Mouse (Mus musculus) layer of hippocampus, adult 2 months (tissue): ENCODE results near the gene Bcar3. TPM values are rescaled to one million over a fixed set of nuclear protein-coding genes. Genes with fewer than 3 reads are reported as not detected.

ENCODE experiments used
- DNase-seq, 2 experiments: peaks; one replicate each; pipeline ENCODE4 v3.0.0; 2022; ENCODE audit warnings: low spot score in 2 of 2
- H3K27ac ChIP-seq: fragments of 200-600 bp; 2 replicates; pipeline ENCODE4 v1.8.1; 2022
- H3K4me3 ChIP-seq: fragments of 200-600 bp; 2 replicates; pipeline ENCODE4 v1.8.1; 2022; ENCODE audit warnings: mild to moderate bottlenecking
- CTCF ChIP-seq: fragments of 200-600 bp; conservative IDR thresholded peaks from 2 replicates; pipeline ENCODE4 v1.8.1; 2022; ENCODE audit warnings: antibody characterized with exemption, mild to moderate bottlenecking, moderate library complexity
- total RNA-seq, 2 experiments: library from RNA; stranded (reverse); gene quantifications; 2 replicates each; pipeline ENCODE4 v1.2.3; 2021

Bcar3 gene
- total RNA-seq, 2 experiments from 2014 or later, result 9.4 to 10.0 TPM

GRCm38 (mm10) chr3:122406416-122406815, 112.5 kb downstream of the Bcar3 start:
- Histone ChIP-seq H3K4me3 (no peak overlapping the region), H3K27ac (no peak overlapping the region)
- no peak for DNase-seq
- TF ChIP-seq CTCF, result no peak

DNA sequence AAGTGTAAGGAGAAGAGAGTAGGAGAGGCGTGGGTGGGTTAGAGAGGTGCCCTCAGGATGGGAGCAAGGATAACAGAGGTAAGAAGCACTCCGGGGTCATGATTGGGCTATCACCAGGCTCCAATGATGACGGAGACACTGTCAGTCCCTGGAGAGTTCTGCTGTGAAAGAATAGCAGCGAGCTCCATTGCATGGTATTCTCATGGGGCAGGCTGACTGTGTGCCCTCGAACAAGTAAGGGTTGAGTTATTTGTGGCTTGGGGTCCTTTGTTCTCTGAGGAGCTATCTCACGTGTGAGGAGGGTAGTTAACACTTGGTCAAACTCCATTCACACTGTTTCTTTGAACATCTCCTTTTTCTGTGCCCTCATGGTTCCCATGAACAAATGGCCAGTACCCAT, 113.8 kb downstream of the Bcar3 start:
- Histone ChIP-seq H3K4me3 (no peak overlapping the region), H3K27ac (no peak overlapping the region)
- no peak for DNase-seq
- no peak for TF ChIP-seq CTCF

- no peak for TF ChIP-seq CTCF
- no peak overlapping the region for H3K27ac ChIP-seq
- no peak overlapping the region for H3K4me3 ChIP-seq
- no peak for DNase-seq
These were observed 114.9 kb downstream of the Bcar3 start for GRCm38 (mm10) chr3:122408798-122409311.

GRCm38 (mm10) chr3:122411590-122411989, 117.7 kb downstream of the Bcar3 start:
- Histone ChIP-seq H3K27ac (no peak overlapping the region), H3K4me3 (no peak overlapping the region)
- DNase-seq, result no peak
- no peak for TF ChIP-seq CTCF

DNA sequence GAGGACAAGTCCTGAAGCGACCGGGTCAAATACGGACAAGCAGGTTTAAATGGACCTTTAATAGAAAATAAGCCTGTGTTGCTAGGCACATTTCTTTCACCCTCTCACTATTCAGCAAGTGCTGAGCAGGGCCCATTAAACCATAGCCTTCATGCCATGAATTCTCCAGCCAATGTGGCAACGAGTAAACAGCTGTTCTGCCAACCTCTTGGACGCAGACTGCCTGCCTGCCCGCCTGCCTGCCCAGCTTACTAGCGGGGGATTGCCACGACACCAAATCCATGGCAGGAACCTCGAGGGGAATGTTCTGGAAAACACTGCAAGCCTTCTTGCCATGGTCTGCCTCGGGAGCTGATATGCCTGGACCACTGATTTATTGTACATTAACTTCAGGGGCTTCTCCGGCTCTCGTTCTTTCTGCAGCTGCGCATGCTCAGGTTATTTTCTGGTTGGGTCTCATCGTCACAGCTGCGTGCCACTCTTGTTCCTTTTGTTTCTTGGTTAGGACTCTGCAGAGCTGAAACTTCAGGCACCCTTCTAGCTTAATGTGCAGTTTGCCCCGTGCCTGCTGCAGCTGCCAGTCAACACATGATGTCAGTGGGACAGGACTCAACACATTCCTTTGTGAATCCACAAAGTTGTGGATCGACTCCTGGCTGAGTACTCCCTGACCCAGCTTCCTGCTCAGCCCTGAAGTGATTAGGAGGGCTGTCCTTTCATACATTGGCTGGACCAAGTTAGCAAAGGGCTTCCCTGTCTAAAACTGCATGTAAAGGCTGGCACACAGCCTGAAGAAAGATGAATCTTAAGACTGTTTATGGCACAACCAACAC, 120.0 kb downstream of the Bcar3 start:
- Histone ChIP-seq H3K27ac (peak overlapping the region; percentile 33; the same call in 1 of the 2 replicates), H3K4me3 (peak overlapping the region; percentile 17; the same call in 1 of the 2 replicates)
- TF ChIP-seq CTCF, result no peak
- peak; percentile 17 to 52 for DNase-seq

DNA sequence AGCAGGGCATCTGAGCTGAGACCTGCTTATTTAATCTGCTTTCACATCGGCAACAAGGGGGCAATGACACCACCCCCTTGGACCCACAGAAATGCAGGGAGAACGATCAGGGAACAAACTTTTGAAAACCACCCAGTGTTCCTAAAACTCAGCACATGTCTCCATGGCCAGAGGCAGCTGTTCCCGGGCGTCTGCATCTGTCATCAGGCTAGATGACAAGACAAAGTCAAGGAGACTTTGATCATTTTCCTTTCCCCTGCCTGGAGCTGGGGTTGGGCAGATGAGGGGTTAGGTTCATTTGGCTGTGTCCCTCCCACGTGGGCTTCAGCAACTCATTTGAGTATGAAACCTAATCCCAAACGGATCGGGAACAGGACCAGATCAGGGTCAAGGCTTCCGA, 120.9 kb downstream of the Bcar3 start:
- Histone ChIP-seq H3K4me3 (no peak overlapping the region), H3K27ac (no peak overlapping the region)
- no peak for DNase-seq
- no peak for TF ChIP-seq CTCF

- Histone ChIP-seq H3K4me3 (no peak overlapping the region), H3K27ac (no peak overlapping the region)
- TF ChIP-seq CTCF, result no peak
- no peak for DNase-seq
These were observed 123.5 kb downstream of the Bcar3 start for GRCm38 (mm10) chr3:122417466-122417865.

DNA sequence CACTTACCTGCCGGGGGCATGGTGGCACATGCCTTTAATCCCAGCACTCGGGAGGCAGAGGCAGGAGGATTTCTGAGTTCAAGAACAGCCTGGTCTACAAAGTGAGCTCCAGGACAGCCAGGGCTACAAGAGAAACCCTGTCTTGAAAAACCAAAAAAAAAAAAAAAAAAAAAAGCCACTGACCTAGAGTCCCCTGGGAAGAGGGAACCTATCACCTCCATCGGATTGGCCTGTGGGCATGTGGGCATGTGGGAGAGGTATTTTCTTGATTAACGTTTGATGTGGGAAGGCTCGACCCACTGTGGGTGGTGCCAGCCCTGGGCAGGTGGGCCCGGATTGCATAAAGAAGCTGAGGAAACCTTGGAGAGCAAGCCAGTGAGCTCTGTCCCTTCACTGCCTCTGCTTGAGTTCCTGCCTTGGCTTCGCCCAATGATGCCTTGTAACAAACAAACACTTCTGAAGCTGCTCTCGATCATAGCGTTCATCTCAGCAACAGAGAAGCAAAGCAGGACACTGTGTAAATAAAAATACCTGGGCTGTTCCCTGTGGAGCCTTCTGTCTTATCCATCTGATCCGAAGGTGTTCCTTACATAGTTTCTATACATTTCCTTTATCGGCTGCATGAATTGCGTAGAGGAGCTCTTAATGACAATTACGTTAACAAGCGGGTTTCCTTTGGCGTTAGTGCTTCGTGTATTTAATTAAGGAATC, 124.8 kb downstream of the Bcar3 start:
- Histone ChIP-seq H3K4me3 (no peak overlapping the region; the same call in 1 of the 2 replicates), H3K27ac (no peak overlapping the region)
- no peak for DNase-seq
- no peak for TF ChIP-seq CTCF

DNA sequence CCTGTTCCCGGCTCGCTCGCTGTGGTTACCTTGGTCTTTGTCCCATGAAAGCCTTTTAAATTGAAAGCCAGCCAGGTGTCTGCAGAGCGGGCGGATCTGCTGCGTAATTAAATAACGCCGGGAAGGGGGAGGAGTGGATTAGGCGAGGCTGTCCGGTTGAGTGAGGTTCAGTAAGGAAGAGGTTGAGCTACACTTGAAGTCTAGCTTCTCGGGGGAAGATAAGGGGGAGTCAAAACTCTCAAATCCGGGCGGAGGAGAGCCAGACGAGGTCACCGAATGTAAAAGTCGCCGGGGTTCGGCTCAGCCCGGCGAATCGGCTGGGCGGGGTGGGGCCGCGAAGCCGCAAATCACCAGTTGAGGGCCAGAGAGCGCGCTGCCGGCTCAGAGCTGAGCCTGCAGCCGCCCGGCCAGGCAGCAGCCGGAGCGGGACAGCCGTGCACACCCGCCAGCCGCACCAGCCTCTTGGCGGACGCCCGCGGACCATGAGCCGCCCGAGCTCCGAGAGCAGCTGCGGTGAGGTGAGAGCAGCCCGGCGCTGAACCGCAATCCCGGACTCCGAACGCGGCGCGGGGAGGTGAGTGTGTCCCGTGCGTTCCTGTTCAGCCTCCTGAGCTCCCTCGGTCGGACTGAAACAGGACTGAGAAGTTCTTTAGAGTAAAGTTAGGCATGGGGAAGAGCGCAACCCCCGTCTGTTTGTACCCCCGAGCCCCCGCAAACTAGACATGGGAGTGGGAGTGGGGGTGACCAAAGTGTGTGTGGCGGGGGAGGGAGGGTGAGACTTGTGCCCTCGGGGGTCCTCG, 125.9 kb downstream of the Bcar3 start:
- TF ChIP-seq CTCF, result peak; percentile 44
- Histone ChIP-seq H3K27ac (peak overlapping the region; percentile 86), H3K4me3 (peak overlapping the region; percentile 73)
- DNase-seq, result peak; percentile 4 to 40

DNA sequence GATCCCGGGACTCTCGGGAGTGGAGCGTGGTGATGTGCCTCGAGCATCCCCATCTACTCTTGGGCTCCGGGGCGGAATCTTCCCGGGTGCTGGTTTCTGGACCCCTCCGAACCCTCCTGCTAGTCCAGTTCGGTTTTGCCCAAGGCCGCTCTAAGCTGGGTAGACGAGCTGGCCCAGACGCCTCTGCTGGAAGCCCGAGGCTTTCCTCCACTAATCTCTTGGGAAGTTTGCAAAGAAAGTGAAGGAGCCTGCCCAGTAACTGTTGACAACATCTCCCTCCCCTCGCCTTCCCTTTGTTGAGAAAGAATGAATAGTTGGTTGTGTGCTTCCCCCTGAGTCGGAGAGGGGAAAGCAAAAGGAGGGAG, 126.5 kb downstream of the Bcar3 start:
- peak overlapping the region; percentile 86 for H3K27ac ChIP-seq
- DNase-seq, result peak; percentile 20 to 24
- peak overlapping the region; percentile 73 for H3K4me3 ChIP-seq
- TF ChIP-seq CTCF, result no peak

- H3K4me3 ChIP-seq, result peak overlapping the region; percentile 73
- TF ChIP-seq CTCF, result no peak
- DNase-seq, result no peak
- H3K27ac ChIP-seq, result peak overlapping the region; percentile 86; the same call in 1 of the 2 replicates
These were observed 127.2 kb downstream of the Bcar3 start for GRCm38 (mm10) chr3:122421042-122421702.

- peak overlapping the region; percentile 73; the same call in 1 of the 2 replicates for H3K4me3 ChIP-seq
- TF ChIP-seq CTCF, result no peak
- 0 out of 2 replicates have a peak overlapping the region, but pooled peaks have one; percentile 86 for H3K27ac ChIP-seq
- no peak for DNase-seq
These were observed 127.9 kb downstream of the Bcar3 start for GRCm38 (mm10) chr3:122421802-122422201.

GRCm38 (mm10) chr3:122422276-122422675, 128.3 kb downstream of the Bcar3 start:
- no peak for TF ChIP-seq CTCF
- no peak for DNase-seq
- Histone ChIP-seq H3K27ac (no peak overlapping the region), H3K4me3 (no peak overlapping the region)
